Mouse (Mus musculus) adrenal gland, postnatal 14 days (tissue): Measurements from ENCODE around the gene Olfr314. TPM values are rescaled to one million over a fixed set of nuclear protein-coding genes. Genes with fewer than 3 reads are reported as not detected.
"Not testable (repeated sequence)": the region's sequence is repeated elsewhere in the genome, so short reads cannot be mapped to it uniquely, and the experiment has no call there.

Source experiments
- DNase-seq: peaks from one replicate; pipeline ENCODE4 v3.0.0; 2021; ENCODE audit warnings: mixed read lengths
- total RNA-seq: library from RNA; stranded (reverse); gene quantifications from 2 replicates; pipeline ENCODE4 v1.2.3, GENCODE M21; 2021

Olfr314 gene
- total RNA-seq, 1 experiment from 2014 or later, result not detected

GRCm38 (mm10) chr11:58832541-58832940, 49.8 kb downstream of the Olfr314 start:
- not testable (repeated sequence) for DNase-seq

Other genes with a start within 250 kb of the Olfr314 start
- gene Olfr330, start 248.1 kb upstream of the Olfr314 start, total RNA-seq, result not detected in 2 replicates
- not detected in 2 replicates for gene Olfr329-ps, start 236.5 kb upstream of the Olfr314 start, total RNA-seq
- 0.15 TPM in 1 of 2 replicates, not detected in the other for gene Olfr328, start 227.3 kb upstream of the Olfr314 start, total RNA-seq
- not detected in 2 replicates for gene Olfr224, start 212.4 kb upstream of the Olfr314 start, total RNA-seq
- gene Olfr325, start 205.2 kb upstream of the Olfr314 start, total RNA-seq, result not detected in 2 replicates
- not detected in 2 replicates for gene Olfr324, start 187.8 kb upstream of the Olfr314 start, total RNA-seq
- gene 2210407C18Rik, start 166.9 kb upstream of the Olfr314 start, total RNA-seq, result not detected in 2 replicates
- gene Olfr323, start 152.5 kb upstream of the Olfr314 start, total RNA-seq, result not detected in 2 replicates
- gene Trim58, start 142.5 kb upstream of the Olfr314 start, total RNA-seq, result 0.49 and 1.3 TPM in 2 replicates
- not detected in 2 replicates for gene Olfr322, start 124.2 kb upstream of the Olfr314 start, total RNA-seq
- not detected in 2 replicates for gene Olfr320, start 101.9 kb upstream of the Olfr314 start, total RNA-seq
- not detected in 2 replicates for gene Olfr319, start 83.8 kb upstream of the Olfr314 start, total RNA-seq
- gene Olfr318, start 58.9 kb upstream of the Olfr314 start, total RNA-seq, result not detected in 2 replicates
- gene Olfr317, start 43.7 kb upstream of the Olfr314 start, total RNA-seq, result not detected in 2 replicates
- not detected in 2 replicates for gene Olfr316, start 30.2 kb upstream of the Olfr314 start, total RNA-seq
- gene Olfr315, start 9.8 kb upstream of the Olfr314 start, total RNA-seq, result not detected in 2 replicates
- gene Fam183b, start 19.0 kb downstream of the Olfr314 start, total RNA-seq, result 4.2 and 4.9 TPM in 2 replicates
- gene Olfr313, start 32.0 kb downstream of the Olfr314 start, total RNA-seq, result not detected in 2 replicates
- gene Olfr312, start 46.3 kb downstream of the Olfr314 start, total RNA-seq, result not detected in 2 replicates
- not detected in 2 replicates for gene Olfr311, start 56.3 kb downstream of the Olfr314 start, total RNA-seq
- 4.4 and 6.3 TPM in 2 replicates for gene Gm12258, start 64.2 kb downstream of the Olfr314 start, total RNA-seq
- 5.3 and 7.6 TPM in 2 replicates for gene 2810021J22Rik, start 84.3 kb downstream of the Olfr314 start, total RNA-seq
- 5.2 and 6.0 TPM in 2 replicates for gene Zfp39, start 121.3 kb downstream of the Olfr314 start, total RNA-seq
- 0.26 and 3.4 TPM in 2 replicates for gene Btnl10, start 135.0 kb downstream of the Olfr314 start, total RNA-seq
- 147 and 153 TPM in 2 replicates for gene Rnf187, start 156.0 kb downstream of the Olfr314 start, total RNA-seq
- 16.4 and 23.5 TPM in 2 replicates for gene Hist3h2ba, start 166.0 kb downstream of the Olfr314 start, total RNA-seq
- gene Hist3h2a, start 171.7 kb downstream of the Olfr314 start, total RNA-seq, result 24.4 and 26.8 TPM in 2 replicates
- gene Trim17, start 171.7 kb downstream of the Olfr314 start, total RNA-seq, result 0.11 TPM in 1 of 2 replicates, not detected in the other
- gene Trim11, start 195.1 kb downstream of the Olfr314 start, total RNA-seq, result 25.5 and 29.9 TPM in 2 replicates